Mouse (Mus musculus) WW6 (cell line): ENCODE data around the gene Zfp772.
A peak's percentile ranks its signal among the peaks of the same experiment; 100 is the strongest.
"Not testable (repeated sequence)": the region's sequence is repeated elsewhere in the genome, so short reads cannot be mapped to it uniquely, and the experiment has no call there.

Experiments used
- DNase-seq: peaks from one replicate; pipeline ENCODE4 v3.0.0-alpha.2; 2013; ENCODE audit warnings: low read depth, low spot score

The Zfp772 gene

DNA sequence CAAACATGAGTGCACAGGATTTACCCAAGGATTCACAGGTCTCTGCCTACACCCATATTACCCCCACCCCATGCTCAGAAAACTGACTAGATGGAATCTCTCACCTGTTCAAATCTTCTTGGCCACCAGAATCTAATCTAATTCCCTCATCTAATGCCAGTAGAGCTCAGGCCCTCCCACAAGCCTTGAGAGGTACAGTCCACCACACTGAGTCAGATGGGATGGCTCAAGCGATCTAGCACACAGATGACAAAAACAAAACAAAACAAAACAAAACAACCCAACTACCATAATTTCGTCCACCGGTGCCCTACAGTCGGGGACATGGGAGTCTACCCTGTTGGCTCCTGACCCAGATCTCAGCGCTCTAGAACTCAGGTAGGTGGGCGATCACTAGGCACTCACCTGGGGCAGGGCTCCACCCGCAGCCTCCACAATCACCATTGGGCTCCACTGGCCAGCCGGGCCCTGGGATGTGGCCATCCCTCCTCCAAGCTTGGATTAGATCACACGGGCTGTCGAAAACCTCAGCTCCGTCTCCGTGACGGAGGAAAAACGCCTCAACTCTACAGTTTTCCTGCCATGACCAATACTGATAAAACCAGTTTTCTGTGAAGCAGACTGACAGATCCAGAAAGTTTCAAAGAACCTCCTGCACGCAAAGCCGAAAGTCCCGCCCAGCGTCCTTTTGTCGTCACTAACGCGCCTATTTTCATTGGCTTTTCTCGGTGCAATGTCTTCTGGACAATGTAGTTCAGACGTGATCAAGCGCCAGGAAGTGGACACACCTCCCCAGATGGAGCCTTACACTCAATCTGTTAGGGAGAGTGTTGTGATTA is at the start of gene Zfp772:
Gene Zfp772, minus strand, starts transcription at position 686 of the 839 bp plus-strand sequence.
- not testable (repeated sequence) for DNase-seq

DNA sequence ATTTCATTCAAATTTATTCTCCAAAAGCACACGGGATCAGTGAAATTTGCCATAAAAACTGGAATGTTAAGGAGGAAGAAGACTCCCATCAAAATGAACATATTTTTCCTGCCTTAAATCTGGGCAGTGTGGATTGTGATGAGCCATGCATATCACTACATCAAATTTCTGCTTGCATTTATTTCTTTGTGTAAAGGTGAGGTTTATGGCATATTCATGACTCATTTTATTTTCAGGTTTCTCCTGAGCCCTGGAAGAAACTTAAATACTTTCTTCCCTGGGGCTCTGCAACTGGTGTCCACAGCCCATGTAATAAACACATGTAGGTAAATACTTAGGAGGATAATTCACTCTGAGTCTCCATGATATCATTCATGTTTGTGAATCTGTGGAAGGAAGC is 37.4 kb upstream of the Zfp772 start, which contains the start of gene Vmn2r29:
Gene Vmn2r29, minus strand, starts transcription at position 101 of the 400 bp plus-strand sequence.
- DNase-seq = not testable (repeated sequence)

- DNase-seq = peak; percentile 42
These were observed 21.4 kb downstream of the Zfp772 start for GRCm38 (mm10) chr7:7188191-7188942.

DNA sequence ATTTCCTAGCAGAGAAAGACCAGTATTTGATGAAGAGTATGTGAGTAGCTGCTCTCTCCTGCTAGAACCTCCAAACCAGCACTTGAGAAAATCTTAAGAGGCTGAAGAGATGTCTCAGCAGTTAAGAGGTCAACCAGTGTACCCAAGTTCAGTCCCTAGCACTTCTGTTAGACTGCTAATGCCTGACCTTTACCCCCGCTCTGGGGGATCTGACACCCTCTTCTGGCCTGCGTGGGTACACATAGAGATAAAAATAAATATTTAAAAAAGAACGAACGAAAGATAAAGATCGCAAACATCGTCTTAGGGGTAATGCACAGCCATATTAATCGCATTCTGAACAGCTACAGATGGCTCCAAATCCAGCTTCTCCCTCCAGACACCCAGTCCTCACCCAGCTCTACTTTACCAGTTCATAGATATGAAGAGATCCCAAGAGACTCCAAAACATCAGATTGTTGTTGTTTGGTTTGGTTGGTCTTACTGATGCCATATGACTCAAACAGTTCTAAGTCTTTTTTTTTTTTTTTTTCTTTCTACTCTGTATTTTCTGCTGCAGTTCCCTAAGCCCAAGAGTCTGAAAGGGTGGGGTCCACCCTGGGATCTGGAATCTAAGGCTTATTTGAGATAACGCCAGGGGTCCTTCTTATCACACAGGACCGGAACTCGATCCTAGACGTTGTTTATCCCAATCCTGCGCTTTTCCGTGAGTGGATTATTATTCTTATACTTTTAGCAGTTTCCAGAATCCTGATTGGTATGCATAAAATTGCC is 22.2 kb downstream of the Zfp772 start:
- no peak for DNase-seq

GRCm38 (mm10) chr7:7185897-7186296 is 23.9 kb downstream of the Zfp772 start:
- DNase-seq = no peak

GRCm38 (mm10) chr7:7171227-7172147 is 38.3 kb downstream of the Zfp772 start, which contains the start of gene Zfp418:
TSS of gene Zfp418 (plus strand) at chr7:7171330.
- DNase-seq = peak; percentile 42
